Mouse (Mus musculus) lung, adult 18-20 months (tissue): Measurements from ENCODE around the gene Pan2.
"Not testable (repeated sequence)": the region's sequence is repeated elsewhere in the genome, so short reads cannot be mapped to it uniquely, and the experiment has no call there.

ENCODE experiments used
- DNase-seq, 2 experiments: peaks; one replicate each; pipeline ENCODE4 v3.0.0; 2022; ENCODE audit warnings: mixed read lengths in 2 of 2

Gene Pan2

GRCm38 (mm10) chr10:128283604-128284579 lies 19.2 kb upstream of the Pan2 start:
- peak; percentile 42 to 61 for DNase-seq

- DNase-seq, result not testable (repeated sequence)
Observed at GRCm38 (mm10) chr10:128290594-128290993, 12.5 kb upstream of the Pan2 start.

- no peak for DNase-seq
Observed at GRCm38 (mm10) chr10:128296370-128297090, 6.6 kb upstream of the Pan2 start.

GRCm38 (mm10) chr10:128297221-128297620 lies 5.9 kb upstream of the Pan2 start:
- DNase-seq, result no peak

- no peak for DNase-seq
Observed at GRCm38 (mm10) chr10:128297622-128298021, 5.5 kb upstream of the Pan2 start.

- no peak for DNase-seq
Observed at GRCm38 (mm10) chr10:128298243-128298642, 4.9 kb upstream of the Pan2 start.

- no peak for DNase-seq
Observed at GRCm38 (mm10) chr10:128298702-128299171, 4.4 kb upstream of the Pan2 start, which contains the start of gene Il23a. Il23a (minus strand) TSS chr10:128298752.

- DNase-seq, result no peak
Observed at GRCm38 (mm10) chr10:128302357-128302756, 778 bp upstream of the Pan2 start.

- DNase-seq, result no peak
Observed at GRCm38 (mm10) chr10:128302785-128303125, 380 bp upstream of the Pan2 start.

- no peak for DNase-seq
Observed at GRCm38 (mm10) chr10:128309654-128310053, 6.5 kb downstream of the Pan2 start.

GRCm38 (mm10) chr10:128310177-128310576 lies 7.0 kb downstream of the Pan2 start:
- DNase-seq, result peak in 1 of 2 experiments; percentile 20

- no peak for DNase-seq
Observed at GRCm38 (mm10) chr10:128310902-128311301, 7.8 kb downstream of the Pan2 start.

- DNase-seq, result no peak
Observed at GRCm38 (mm10) chr10:128315578-128315977, 12.4 kb downstream of the Pan2 start.

- no peak for DNase-seq
Observed at GRCm38 (mm10) chr10:128321641-128322040, 18.5 kb downstream of the Pan2 start.

- peak; percentile 81 to 88 for DNase-seq
Observed at GRCm38 (mm10) chr10:128322141-128323108, 19.3 kb downstream of the Pan2 start, which contains the start of gene Cnpy2. Cnpy2 (plus strand) TSS chr10:128322459.

- no peak for DNase-seq
Observed at GRCm38 (mm10) chr10:128323516-128323915, 20.4 kb downstream of the Pan2 start.

GRCm38 (mm10) chr10:128326825-128327224 lies 23.7 kb downstream of the Pan2 start:
- DNase-seq, result no peak

- DNase-seq, result no peak
Observed at GRCm38 (mm10) chr10:128327610-128328009, 24.5 kb downstream of the Pan2 start.

- not testable (repeated sequence) for DNase-seq
Observed at GRCm38 (mm10) chr10:128332358-128333249, 29.5 kb downstream of the Pan2 start.

- DNase-seq, result peak; percentile 73 to 79
Observed at GRCm38 (mm10) chr10:128335582-128335981, 32.4 kb downstream of the Pan2 start.

- no peak for DNase-seq
Observed at GRCm38 (mm10) chr10:128336195-128336594, 33.1 kb downstream of the Pan2 start.
